Mouse (Mus musculus): ENCODE data around the gene Pde1c. TPM values are rescaled to one million over a fixed set of nuclear protein-coding genes. Genes with fewer than 3 reads are reported as not detected.
A peak's percentile ranks its signal among the peaks of the same experiment; 100 is the strongest.
"Not testable (repeated sequence)": the region's sequence is repeated elsewhere in the genome, so short reads cannot be mapped to it uniquely, and the experiment has no call there.

Pde1c gene
- under 1 TPM in 2 of 3 experiments, not detected in 1; 0.11 to 0.36 TPM for polyA plus RNA-seq (2017; shearing (Covaris generic))

GRCm38 (mm10) chr6:56568470-56569372 is at the start of gene Pde1c:
Gene Pde1c (minus strand): TSS chr6:56569103.
- no peak for ATAC-seq

DNA sequence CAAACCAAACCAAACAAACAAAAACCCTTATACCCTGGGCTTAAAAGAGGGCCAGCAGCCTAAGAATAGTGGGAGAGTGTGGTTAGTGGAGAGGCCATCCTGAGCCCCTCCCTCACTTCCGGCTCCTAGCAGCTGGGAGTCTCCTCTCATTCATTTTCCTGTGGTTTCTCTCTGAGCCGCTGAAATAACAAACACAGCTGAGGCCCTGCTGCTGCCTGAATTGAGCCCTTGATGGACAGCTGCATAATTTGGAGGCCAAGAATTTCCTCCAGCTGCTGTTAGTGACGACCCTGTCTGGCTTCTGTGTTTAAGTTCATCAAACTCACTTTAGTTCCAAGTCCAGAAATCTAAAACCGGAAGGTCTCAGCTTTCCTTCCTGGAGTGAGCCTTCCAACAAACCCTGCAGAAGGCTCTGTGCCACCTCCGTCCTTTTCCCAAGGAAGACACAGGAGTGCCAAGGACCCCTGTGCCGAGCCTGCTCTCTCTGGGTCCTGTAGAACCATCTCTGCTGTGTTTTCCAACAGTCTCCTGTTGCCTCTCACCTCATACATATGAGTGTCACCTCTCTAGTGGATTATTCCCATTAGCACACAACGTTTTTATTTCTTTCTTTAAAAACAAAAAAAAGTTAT is 48.2 kb upstream of the Pde1c start:
- ATAC-seq, result no peak

DNA sequence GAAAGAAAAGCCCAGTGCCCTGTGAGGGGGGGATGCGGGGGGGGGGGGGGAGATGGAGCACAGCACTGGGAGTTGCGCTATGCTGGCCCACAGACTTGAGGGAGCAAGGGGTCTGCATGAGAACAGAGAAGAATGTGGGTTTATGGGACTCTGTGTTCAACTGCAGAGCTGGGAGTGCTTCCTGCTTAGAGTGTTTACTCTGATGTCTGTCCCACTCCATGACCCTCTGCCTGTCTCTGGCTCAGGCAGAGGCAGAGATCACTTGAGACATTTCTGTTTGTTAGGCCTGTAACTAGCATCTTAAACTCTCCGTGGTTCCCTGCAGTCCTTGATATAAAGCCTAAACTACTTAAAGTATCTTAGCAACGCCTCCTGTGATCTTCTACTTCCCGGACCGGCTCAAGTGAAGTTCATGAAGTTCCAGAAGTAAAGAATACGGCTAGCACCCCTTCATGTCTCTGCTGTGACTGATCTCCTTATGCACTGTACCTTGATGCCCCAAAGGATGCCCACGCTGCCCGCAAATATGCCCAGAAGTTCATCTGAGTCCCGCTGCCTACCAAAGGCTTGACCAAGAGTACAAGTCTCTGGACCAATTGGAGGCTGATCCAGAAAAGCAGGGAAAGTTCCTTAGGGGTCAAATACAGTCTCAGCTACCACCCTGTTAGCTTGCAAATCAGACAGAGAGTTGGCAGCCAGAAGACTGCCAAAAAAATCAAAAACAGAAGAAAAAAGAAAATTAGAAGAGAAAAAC is 47.5 kb upstream of the Pde1c start:
- ATAC-seq, result no peak

- ATAC-seq, result not testable (repeated sequence)
Observed at GRCm38 (mm10) chr6:56609529-56609928, 40.6 kb upstream of the Pde1c start.

DNA sequence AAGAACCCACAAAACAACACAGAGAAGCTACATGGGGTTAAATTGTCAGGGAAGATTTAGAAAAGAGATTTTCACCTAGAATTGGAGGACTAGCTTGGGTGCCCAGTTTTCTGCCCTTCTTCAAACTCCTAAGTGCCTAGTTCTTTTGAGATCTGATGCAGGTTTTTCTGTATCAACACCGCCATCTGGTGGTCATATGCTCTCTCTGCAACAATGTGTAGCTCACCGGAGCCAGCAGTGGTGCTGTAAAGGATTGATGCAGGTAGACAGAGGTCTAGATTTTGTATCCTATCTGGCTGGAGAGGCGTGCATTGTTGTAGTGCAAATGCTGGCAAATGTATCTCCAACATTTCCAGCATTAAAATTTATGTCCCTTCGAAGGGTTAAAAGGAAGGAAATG is 39.4 kb upstream of the Pde1c start:
- peak; percentile 48 for ATAC-seq

DNA sequence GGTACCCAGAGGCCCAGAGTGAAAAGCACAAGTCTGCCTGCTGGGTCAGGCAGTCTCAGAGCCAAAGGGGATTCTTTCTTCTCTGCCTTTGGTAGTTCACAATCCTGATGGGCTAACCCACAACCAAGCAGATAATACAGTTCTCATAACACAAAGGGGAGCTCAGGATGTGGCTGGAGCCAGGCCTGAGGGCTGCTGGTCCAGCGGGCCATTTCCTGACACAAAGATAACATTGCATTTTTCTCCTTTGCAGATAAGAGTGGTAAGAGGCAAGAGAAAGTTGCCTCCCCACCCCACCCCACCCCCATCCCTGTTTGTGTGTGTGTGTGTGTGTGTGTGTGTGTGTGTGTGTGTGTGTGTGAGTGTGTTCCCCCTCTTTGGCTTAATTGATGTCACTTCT is 10.7 kb upstream of the Pde1c start:
- ATAC-seq, result no peak

DNA sequence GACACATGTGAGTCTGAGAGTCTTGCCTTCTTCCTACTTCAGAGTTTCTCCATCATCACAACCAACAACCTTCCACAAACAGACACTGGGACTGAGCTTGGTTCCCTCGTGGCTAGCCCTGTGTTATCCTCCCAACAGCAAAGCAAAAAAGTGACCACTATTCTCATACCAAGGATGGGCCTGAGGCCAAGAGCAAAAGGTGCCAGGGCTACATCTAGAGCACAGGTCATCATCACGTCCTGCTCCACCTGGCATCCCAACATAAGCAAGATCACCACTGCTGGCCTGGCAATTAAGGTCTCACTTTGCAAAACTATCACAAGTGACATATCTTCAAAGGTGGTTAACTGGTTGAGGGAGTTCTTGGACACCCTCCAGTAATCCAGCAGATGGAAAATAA is 8.0 kb downstream of the Pde1c start:
- ATAC-seq, result no peak

DNA sequence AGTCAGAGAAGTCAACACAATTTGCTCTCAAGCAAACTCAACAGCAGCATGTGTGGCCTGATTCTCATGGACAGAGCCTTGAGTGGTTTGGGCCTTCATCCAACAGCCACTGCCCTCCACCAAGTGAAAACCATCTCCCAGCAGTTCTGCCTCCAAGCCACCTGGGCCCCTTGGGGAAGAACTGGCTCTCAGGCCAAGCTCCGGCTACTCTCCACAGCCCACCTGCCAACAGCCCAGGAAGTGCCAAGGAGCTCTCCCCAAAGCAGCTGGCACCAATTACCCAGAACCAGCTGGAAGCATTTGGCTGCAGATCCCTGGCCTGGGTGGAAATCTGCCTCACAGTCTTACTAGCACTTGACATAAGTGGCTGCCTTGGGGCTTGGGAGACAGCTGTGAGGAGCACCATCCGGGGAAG is 8.4 kb downstream of the Pde1c start:
- ATAC-seq, result no peak

DNA sequence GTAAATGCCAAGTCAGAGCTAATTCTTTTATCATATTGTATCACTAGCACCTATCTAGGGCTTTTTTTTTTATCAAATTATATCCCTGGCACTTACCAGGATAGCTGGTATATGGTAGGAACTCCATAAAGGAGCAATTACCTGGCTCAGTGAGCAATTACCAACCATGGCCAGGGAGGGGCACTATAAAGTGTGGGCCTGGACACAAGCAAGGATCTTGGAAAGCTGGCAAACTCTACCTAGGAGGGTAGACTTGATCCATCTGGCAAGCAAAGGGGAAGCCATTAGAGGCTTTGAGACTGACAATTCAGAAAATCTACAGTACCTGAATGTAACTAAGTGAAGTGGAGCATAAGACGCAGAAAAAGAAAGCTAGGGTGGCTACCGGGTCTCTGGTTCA is 10.2 kb downstream of the Pde1c start:
- no peak for ATAC-seq

- no peak for ATAC-seq
Observed at GRCm38 (mm10) chr6:56555848-56556247, 13.1 kb downstream of the Pde1c start.

GRCm38 (mm10) chr6:56555382-56555781 is 13.5 kb downstream of the Pde1c start:
- no peak for ATAC-seq

DNA sequence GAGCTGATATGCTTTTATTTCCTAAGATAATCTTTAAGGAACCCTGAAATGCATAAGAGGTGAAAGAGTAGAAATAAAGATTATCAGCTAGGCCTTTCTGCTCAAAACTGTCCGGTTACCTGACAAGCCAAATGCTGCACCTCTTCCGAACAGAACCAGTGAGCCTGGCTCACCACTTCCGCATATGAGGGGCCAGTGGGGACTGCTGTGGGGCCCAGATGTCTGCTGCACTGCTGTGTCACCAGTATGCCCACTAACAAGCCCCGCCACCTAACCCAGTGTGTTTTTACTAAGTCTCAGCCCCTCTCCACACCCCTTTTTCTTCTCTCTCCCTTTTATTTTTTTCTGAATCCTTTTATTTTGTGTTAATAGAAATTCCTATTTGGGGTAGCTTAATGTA is 17.9 kb downstream of the Pde1c start:
- ATAC-seq, result no peak

- no peak for ATAC-seq
Observed at GRCm38 (mm10) chr6:56540247-56540646, 28.7 kb downstream of the Pde1c start.

- ATAC-seq, result no peak
Observed at GRCm38 (mm10) chr6:56534653-56535052, 34.2 kb downstream of the Pde1c start.

GRCm38 (mm10) chr6:56532257-56532656 is 36.6 kb downstream of the Pde1c start:
- ATAC-seq, result no peak

DNA sequence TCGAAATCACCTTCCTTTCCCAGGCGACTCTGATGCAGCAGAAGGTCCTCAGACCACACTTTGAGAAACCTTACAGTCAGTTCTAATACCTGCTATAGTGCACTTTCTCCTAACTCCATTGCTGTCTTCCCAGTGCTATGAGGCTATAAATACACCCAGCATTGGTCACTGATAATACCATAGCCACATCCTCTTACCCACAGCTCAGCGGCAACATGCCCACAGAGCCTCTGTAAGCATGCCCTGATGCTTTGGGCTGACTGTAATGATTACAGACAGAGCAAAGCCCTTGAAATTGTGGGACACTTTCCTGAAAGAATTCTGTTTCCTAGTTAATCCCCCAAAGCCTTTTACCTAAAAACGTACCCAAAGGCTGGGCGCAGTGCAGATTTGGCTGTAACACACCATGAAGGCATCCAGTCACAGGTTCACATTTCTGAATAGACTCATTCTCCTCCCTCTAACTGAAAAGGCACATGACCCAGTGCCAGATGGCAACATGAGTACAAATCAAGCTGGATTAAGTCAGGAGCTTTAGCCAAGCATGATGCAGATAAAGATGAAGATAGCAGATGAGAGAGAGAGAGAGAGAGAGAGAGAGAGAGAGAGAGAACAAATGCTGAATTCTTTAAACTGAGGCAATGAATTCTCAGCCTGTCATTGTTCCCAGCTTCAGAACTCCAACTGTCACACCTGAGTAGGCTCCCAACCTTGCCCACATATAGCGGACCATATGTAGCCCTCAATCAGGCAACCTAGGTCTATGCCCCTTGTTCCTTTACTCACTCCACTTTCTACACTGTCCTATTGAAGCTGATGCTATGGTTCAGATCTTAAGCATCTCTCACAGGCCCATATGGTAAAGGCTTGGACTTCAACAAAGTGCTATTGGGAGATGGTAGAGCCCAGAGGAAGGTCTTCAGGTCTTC is 44.7 kb downstream of the Pde1c start:
- ATAC-seq, result no peak

- no peak for ATAC-seq
Observed at GRCm38 (mm10) chr6:56489161-56489560, 79.7 kb downstream of the Pde1c start.

DNA sequence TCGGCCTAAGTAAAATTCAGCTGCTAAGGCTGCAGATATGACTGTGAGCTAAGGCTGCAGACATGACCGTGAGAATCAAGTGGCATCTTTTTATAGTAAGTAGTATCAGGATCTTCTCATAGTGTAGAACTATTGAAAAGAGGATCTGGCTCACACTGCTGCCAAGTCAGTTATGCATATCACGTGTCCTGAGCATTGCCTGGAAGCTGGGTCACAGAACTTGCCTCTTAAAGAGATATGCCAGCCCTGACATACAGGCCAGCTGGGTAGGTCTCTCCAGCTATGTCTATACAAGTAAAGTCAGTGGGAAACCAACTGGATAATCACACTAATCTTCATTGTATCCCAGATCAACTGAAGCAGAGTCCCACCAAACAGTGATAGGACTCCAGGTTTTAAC is 83.8 kb downstream of the Pde1c start:
- no peak for ATAC-seq

DNA sequence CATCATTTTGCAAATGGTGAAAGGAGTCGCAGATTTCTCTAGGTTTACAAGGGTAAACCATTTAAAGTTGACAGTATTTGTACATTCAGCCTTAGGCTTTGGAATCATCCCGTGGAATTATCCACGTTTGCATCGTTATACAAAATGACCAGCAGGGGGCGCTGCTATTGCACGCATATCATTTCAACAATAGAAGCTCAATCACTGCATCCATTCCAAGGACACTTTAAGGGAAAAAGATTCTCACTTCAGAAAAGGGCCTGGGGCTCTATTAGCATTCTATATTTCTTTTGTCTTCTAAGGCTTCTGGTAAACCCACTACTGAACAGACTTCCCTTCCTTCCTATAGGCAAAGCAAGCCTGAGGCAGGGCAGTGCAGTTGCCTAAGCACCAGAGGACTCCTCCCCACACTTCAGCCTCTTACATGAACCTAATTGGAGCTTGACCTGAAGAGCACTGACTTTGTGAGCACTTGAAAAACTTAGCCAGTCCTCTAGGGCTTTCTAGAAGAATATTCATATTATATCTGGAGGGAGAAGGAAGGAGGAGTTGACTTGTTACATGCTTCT is 87.9 kb downstream of the Pde1c start:
- ATAC-seq, result no peak

DNA sequence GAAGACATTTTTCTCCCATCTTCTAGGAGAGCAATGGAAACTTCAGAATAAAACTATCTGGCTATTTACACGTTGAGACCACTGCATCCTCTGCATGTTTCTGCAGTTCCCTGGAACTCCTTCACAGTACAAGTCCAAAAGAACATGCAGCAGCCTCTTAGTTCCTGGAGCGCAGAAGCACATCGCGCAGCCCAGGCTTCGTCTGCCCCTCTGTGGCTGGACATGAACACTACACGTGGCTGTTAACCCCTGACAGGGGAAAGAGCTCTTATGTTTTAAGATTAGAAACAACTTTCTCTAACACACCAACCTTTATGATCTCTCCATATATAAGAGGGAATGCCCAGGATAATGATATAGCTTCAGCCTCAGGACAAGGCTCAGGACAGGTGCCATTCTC is 92.3 kb downstream of the Pde1c start:
- no peak for ATAC-seq

DNA sequence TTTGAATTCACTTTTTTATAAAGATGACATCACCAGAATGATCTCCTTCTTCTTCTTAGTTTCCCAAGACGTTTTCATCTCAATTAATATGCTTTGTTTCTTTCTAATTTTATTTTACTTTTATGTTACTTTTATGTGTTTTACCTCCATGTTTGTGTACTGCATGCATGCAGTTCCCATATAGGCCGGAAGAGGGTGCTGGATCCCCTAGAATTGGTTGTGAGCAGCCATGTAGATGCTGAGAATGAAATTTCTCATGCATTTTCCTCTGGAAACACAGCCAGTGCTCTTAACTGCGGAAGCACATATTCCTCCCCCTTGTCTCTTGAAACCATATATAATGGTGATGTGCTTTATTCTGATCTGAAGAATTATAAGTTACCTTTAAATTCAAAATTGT is 110.8 kb downstream of the Pde1c start:
- ATAC-seq, result no peak

- no peak for ATAC-seq
Observed at GRCm38 (mm10) chr6:56447917-56448316, 121.0 kb downstream of the Pde1c start.

Measured in inflammation-experienced regulatory T-cells, adult 6 months (primary cell).